Mouse (Mus musculus): ENCODE measurements at regions not wholly inside any gene's neighbourhood (a gene's known extent, or its start where the extent isn't known, plus 50 kb on each side); places are given as distances from the start of the nearest gene placed in this dataset.
"Not testable (repeated sequence)": the region's sequence is repeated elsewhere in the genome, so short reads cannot be mapped to it uniquely, and the experiment has no call there.

DNA sequence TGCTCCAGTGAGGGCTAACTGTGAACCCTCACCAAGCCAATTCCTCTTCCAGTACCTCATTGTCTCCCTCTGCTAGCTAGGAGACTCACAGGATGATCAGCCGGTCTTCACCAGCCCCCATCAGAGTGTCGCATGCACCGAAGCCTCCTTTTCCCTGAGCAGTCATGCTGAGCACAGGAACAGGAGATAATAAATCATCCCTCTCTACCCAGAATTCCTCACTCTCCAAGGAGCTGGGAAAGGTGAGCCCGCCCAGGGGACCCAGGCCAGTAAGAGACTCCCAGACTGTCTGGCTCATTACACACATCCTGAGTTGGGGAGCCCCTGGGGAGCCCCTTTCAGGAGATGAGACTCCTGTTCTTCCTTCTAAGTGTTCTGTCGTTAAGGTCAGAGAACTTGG lies 171.7 kb downstream of the Cartpt start:
- no peak for DNase-seq

DNA sequence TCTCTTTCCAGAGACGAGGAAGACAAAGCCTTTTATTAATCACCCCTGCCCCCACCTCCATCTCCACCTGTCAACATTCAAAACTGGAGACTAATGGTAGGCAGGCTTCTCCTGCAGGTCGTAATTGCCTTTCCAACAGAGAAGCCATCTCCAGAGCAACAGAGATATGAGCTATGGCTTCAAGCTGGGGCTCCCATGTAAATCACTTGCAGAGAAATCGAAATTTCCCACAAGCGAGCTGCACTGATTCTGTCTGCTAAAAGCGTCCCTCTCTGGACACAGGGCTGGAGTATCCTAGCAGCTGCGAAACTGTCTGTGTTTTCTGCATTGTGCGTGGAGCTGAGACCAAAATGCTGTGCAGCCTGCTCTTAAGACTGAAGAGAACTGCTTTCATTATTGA lies 176.6 kb downstream of the Cartpt start:
- no peak for DNase-seq

DNA sequence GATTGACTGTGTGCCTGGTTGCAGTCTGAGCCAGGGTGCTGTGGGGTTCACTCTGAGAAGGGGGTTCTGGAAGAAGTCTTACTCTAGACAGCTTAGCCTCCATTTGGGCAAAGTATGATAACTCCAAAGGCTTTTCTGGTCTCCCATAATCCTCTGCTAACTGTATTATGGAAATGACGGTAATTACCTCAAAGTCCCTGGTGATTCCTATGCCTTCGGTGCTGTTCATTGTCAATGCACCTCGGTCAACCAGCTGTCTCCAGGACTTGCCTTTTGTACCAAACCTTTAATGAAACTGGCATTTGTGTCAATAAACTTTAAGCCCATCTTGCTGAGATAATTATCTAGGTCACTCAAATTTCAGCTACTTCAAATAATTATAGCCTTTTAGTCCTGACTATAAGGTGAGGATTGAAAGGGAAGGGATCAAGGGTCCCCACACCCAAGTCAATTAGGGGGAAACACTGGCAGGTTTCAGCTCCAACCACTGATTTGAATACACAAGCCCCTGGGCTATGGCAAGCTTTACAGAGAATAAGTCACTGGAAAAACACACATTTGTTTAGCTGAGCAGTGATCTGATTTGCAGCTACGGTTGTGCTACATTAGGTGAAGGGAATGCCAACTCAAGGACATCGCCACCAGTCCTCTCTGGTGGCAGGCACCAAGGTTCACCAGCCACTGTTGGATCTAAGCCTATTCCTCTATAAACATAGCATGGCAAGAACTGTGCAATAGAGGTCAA lies 177.5 kb downstream of the Cartpt start:
- no peak for DNase-seq

DNA sequence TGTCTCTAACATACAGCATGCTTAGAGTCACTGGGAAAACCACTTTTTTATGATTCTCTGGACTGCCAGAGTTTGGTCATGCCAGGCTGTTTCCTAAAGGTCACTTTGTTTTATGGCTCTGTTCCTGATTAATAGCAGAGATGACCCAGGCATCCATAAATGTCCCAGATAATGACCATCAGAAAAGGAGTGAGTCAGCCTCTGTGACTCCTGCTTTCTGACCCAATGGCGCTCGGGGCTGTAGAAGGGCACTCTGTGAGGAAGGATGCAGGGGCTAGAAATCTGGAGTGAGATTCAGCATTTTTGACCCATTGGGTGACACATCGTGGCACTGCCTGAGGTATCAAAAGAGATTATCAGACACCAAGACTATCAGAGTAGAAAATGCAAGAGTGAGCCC lies 180.3 kb downstream of the Cartpt start:
- DNase-seq, result no peak

DNA sequence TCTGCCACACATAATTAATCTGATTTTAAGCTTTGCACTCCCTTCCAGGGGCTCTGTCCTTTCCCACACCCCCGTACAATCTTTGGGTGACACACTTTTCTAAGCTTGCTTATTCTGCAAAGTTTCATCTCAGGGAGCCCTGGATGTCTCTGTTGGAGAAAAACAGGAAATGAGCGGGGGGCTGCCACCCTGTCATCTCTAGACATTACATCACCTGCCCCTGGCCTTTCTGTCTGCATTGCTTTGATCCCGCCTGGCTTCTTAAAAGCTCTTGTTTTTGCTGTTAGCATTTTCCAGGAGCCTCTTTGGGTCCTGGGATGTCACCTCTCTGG lies 180.2 kb upstream of the Map1b start:
- DNase-seq, result peak; percentile 45

DNA sequence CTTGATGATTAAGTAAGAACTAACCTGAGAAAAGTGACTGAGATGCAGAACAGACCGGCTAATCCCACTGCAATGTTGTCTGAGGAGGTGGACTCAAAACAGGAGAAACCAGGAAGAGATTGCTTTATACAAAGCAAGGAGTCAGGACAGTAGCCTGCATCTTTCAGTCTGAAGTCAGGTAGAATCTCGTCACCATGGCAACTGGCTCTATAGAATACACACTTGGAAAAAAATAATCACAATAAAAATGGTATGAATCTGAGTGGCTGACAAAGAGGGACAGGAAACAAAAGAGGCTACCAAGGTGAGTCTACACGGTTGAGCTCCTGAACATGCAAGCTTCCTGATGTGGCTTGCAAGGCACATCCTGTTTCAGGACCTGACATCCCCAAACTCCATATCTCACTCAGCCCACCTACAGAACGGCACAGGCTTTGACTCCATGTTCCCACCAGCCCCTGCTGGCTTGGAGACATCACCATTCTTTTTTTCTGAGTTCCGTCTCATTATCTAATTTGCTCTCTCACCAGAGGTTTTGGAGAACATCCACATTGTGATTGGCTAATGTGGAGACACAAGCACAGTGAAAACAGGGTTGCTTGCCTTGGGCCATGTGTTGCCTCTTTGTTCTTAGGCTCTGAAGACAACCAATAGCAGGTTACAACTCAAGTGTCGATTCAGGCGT lies 179.7 kb upstream of the Map1b start:
- no peak for DNase-seq

DNA sequence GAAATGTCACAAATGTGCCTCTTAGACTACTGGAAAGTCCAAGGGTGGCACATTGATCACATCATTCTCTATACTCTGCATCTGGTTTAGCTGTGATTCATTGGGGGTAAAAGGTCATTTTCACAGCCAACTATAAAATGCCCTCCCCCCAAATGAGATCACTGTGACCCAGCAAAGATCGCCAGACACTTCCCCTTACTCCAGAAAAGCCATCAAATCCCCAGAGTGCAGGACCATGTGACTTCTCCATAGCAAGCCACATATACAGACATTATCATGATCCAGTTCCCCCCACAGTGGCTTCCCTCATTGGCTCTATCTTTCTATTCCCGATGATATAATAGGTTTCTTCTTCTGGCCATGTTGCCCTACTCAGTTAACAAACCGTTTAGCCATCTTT lies 163.6 kb upstream of the Map1b start:
- no peak for DNase-seq

DNA sequence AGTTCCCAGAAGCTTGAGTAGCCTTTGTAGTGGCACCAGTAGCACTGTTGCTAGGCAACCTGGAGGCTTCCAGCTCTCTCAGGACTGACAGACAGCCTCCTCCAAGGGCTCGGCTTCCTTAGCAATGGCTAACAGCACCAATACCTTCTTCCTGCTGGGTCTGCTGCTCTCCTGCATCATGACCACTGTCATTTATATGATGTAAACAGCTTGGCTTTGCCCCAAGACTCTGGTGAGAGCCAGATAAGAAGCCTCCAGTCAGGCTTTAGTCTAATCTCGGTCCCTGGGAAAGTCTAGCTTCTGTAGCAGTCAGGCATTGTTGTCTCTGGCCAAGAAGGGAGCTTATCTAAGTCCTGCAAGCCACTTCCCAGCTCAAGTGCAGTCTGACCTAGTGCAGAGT lies 163.1 kb upstream of the Map1b start:
- peak; percentile 23 for DNase-seq

DNA sequence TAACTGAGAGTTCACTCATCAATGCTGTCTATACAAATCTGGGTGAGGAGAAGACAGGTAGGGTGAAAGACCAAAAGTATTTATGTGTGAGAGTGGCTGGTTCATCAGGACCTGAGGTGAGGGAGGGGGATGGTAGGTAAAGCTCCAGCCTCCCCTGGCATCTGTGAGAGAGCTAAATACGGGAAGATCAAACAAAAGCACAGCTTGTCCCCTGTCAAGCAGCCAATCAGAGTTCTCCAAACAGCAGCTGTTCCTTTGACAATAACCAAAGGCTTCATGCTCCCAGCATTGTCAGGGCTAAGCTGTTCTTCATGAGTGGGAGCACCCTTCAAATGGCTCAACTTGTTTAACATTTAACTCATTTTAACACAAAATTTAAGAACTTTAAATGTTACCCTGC lies 160.1 kb upstream of the Map1b start:
- DNase-seq, result no peak

DNA sequence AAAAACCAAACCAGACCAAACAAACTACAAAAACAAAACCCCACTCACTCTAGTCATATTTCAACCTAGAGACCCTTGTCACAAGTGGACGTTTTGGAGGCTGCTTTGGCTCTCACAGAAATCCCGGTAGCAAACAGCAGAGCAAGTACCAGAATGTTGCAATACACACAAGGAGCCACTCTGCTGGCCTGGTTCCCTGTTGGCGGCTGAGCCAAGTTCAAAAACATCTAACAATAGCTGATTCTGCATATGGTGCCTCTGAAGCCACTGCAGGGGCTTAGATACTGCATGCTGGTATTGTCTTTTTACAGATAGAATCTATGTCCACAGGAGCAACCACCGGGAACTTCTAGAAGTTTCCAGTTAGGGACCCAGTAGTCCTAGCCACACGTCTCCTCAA lies 159.6 kb upstream of the Map1b start:
- DNase-seq, result peak; percentile 50

DNA sequence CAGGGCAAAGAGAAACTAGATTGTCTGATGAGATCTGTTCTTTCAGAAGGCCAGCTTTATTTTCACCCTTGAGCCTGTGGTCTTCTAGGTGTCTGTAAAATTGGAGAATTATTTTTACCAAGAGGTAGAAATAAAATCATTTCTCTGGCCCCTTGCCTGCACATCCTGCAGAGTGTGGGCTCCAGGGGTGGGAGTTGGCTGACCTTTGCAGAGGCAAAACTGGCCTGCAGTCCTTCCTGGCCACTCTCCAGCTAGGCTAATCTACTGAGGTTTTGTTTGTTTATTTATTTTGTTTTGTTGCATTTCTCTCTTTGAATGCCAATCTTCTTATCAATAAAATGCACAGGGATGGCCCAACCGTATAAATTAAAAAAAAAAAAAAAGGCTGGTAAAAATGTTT lies 156.4 kb upstream of the Map1b start:
- DNase-seq, result peak; percentile 16

DNA sequence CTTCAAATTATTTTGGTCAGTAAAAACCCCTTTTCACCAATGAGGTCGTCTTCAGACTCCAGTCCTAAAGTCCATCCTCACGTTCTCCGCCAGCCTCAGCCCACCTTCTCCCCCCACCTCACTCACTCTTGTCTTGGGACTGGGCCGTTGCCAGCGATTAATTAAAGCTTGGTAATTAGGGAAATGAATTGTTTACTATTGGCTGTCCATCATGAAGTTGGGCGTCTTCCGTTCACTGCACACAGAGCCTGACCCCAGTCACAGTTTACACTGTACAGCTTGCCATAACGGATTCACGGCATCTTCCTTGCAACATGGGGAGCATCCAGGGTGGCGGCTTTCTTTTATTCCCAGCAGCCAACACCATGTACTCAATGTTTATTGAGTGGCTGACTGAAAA lies 155.4 kb upstream of the Map1b start:
- peak; percentile 4 for DNase-seq

DNA sequence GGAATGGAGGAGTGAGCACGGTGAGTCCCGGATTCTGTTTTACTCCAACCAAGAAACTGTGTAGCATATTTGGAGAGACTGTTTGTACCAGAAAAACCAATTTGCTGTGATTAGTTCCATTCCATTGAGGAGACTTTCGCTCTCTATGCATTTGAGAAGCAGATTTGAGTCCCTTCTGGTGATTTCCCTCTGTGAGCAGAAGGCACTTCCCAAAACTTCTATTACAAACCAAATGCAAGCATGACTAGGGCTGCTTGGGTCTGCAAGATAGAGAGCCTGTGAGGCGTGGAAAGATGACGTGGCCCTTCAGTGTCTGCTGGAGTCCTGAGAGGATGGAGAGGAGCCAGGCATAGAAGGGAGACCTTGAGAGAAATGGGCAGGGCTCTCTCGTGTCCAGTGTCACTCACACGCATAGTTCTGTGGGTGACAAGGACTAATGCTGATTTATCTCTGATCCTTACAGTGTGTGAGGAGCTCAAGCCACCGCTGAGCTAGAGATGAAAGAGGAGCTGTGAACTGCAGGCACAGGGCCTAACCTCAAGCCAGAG lies 153.7 kb upstream of the Map1b start:
- DNase-seq, result no peak

DNA sequence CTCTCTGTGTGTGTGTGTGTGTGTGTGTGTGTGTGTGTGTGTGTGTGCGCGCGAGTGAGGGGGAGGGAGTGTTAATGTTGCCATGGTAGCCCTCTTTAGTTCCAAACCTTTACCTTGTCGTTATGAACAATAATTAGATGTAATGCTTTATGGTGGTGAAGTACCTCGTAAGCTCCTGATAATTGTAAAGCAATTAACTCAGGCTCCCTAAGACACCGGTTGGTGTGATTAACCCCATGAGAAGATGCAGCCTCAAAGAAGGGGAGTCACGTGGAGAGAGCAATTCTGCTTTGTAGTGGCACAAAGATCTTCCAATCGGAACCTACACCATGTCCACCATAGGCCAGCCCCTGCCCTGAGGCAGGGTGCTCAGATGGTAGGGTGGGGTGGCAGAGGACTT lies 152.3 kb upstream of the Map1b start:
- DNase-seq, result no peak

DNA sequence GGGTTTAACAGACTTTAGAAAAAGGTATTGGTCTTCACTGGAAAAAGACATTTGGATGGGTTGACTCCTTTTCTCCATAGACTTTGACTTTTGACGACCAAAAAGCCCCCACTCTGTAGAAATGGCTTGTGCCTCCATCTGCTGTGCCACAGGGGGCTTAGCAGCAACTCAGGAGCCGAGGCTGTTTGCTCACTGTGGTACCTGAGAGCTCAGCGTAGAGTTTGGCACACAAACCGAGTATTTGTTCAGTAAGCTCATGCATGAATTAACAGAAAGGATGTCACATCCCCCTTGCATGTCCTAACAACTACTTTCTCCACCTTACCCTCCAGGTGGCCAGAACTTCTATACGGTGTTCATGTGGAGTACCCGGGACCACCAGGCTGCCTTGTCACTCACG lies 149.7 kb upstream of the Map1b start:
- no peak for DNase-seq

DNA sequence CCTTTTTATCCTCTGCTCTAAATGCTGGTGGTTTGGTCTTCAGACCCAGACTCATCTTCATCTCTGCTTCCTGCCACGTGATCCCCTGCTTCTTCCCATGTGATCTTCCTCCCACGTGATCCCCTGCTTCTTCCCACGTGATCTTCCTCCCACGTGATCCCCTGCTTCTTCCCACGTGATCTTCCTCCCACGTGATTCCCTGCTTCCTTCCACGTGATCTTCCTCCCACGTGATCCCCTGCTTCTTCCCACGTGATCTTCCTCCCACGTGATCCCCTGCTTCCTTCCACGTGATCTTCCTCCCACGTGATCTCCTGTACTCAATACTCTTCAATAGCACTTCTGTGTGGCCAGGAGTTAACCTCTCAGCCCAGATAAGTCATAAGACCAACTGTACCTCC lies 147.1 kb upstream of the Map1b start:
- not testable (repeated sequence) for DNase-seq

DNA sequence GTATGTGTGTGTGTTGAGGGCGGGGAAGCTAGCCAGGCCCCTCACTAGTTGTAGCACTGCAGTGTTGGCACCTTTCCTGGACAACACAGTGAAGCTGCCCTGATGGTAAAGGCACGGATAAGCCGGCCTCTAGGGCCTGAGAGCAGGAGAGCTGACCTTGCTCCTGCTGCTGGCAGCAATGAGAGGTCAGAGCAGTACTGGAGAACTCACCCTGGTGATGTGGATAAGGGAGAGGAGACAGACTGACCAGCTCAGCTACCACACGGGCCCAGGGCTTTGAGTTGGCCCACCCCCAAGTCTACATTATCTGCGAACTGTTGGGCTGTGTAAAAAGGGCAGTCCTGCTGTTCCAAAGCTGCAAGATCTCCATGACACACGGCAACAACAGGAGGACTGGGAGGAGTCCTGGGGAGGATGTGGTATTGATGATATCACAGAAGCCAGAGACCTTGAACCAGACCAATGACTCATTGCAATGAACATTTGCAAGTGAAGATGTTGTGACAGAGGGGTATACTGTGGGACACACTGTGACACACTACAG lies 131.4 kb upstream of the Map1b start:
- no peak for DNase-seq

DNA sequence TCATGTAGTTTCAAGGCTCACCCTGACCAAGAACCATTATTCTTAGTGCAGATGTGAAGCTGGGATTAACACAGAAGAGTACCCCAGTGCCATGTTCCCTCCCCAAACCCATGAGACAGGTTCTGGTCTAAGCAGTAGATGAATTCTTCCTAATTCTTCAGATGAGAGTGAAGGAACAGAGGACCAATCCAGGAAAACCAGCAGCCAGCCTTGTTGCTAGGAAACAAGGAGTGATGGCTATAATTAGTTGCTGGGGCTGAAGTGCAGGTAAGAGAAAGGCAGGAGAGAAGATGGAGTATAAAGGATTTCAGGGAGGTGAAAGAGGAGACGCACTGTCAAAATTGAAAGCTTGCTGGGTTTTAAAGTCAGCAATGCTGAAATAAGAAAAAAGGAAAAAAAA lies 128.4 kb upstream of the Map1b start:
- no peak for DNase-seq

DNA sequence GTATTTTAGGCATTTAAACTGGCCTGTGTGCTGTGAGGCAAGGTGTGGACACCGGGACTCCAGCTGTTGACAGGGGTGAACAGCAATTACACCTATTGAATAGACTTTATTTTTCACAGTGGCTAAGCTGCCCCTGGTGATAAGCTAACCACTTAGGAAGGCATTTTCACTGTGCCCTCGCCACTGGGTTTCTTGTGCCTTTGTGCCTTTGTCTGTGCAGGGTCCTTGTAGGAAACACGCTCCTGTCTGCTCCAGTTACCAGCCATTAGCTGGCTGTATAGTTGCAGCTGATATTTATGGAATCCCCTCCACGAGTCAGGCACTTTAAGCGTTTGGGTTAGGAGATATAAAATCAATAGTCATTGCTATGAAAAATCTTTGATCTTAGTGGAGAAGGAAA lies 126.5 kb upstream of the Map1b start:
- no peak for DNase-seq

DNA sequence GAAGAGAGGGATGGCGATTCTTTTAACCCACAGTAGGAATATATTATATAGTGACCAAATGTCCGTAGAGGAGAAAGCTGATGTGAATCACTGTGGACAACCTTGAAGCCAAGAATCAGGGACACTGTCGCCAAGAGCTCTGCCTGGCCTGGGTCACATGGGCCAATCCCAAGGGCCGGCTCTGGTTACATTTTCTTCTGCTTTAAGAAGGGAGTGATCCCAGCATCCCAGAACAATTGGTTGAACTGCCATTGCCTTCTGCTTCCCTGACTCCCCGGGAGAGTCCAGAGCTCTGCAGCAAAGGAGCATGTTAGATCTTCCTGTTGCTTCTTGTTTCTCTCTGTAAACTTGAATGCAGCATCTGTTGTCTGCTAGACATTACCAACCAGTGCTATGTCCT lies 126.0 kb upstream of the Map1b start:
- DNase-seq, result peak; percentile 9

DNA sequence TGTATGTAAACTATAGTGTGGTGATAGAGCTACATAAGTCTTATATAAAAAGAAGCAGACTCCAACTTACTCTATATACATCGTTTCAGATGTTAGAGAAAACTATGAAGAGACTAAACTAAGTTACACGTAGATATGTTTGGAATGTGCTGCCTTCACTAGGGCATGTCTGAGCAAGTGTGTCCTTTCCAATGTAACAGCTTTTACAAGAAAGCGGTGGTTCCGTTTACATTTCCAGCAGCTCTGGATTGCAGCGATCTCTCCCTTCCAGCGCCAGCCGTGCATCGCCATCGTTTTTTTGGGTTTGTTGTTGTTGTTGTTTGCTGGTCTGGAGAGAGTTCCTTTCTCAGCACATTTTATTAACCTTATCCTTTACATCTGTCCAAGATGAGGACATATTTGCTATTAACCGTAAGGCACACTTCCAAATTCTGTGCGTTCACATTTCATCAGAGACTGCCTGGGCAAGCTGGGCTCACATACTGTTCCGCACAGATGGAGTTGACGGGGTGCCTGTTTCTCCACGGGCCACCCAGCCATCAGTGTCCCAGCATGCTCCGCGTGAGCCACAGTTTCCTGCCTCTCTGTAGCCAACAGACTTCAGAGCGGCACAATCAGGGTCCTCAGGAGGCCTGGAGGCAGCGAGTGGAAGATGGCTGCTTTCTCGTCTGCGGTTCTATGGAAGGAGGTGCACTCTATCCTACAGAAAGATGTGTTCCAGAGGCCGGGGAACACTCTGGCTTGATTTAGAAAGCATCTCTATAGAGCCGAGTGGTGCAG lies 125.2 kb upstream of the Map1b start:
- DNase-seq, result no peak

DNA sequence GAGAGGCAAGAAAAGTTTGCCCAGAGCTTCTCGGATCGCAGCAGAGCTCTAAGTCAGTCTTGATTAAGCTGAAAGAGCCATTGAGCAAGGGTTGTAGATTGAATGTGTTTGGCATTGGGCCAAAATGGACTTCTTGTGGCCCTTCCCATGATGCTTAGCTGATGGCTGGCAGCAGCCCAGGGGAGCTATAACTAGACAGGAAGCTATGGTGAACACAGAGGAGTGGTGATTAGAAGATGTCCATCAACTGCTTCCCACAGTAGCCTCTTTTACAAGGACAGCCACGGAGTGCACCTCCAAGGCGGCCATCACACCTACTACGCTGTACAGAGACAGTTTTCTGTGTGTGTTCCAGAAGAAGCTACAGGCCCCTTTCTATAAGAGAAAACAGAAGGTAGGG lies 116.4 kb upstream of the Map1b start:
- peak; percentile 13 for DNase-seq

DNA sequence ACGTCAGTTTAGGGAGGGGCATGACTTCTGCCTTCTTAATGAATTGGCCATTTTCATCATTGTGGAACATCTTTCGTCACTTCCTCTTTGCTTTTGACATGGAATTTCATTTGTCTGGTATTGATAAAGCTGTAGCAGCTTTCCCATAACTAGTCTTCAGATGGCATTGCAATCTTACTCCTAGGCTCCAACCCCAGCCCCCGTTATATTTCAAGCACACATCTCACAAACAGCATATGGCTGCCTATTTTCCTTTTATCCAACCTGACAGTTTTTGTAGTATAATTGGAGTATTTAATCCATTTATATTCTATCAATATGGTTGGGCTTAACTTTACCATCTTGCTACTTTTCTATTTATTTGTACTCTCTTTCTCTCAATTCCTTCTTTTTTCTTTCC lies 114.5 kb upstream of the Map1b start:
- DNase-seq, result no peak

DNA sequence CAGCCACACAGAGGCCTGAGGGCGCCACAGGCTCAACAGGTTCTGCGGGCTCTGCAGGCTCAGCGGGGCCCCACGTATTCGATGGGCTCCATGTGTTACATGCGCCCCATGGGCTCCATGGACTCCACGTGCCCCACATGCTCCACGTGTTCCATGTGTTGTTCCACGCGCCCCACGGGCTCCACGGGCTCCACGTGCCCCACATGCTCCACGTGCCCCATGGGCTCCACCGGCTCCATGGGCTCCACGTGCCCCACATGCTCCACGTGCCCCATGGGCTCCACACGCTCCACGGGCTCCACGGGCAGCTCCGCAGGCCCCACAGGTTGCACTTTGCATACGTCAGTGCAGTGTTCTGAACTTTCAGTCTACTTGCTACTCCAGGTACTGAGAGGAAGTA lies 114.0 kb upstream of the Map1b start:
- DNase-seq, result no peak

Data from lung, postnatal 10 days (tissue).